Mouse (Mus musculus) CH12.LX (cell line): ENCODE results near the gene Aqp6. TPM values are rescaled to one million over a fixed set of nuclear protein-coding genes. Genes with fewer than 3 reads are reported as not detected.

Source experiments
- DNase-seq: peaks from one replicate; pipeline ENCODE4 v3.0.0-alpha.2; 2013; ENCODE audit errors: extremely low read depth
- H3K27ac ChIP-seq: 2 replicates; pipeline ENCODE4 v1.5.1; 2012; ENCODE audit warnings: low read depth, mild to moderate bottlenecking, control low read depth, moderate library complexity; ENCODE audit not compliant: insufficient read depth
- H3K27me3 ChIP-seq: replicated peaks from 2 replicates; pipeline ENCODE3; 2012; ENCODE audit warnings: inconsistent platforms
- H3K36me3 ChIP-seq, 2 experiments: replicated peaks in 1 of 2; 2 replicates each; pipeline versions ENCODE3 to v1.6.1; 2012; ENCODE audit warnings: inconsistent platforms in 1 of 2, low read length in 1 of 2, mild to moderate bottlenecking in 1 of 2, mixed read lengths in 1 of 2, moderate library complexity in 1 of 2; ENCODE audit not compliant: control insufficient read depth in 1 of 2, insufficient read depth in 1 of 2
- H3K4me1 ChIP-seq, 2 experiments: 2 replicates each; pipeline ENCODE4 v1.6.1; 2012; ENCODE audit warnings: inconsistent platforms in 1 of 2, moderate library complexity in 1 of 2; ENCODE audit not compliant: insufficient read depth in 2 of 2, control insufficient read depth in 1 of 2
- H3K4me2 ChIP-seq: 2 replicates; pipeline ENCODE4 v1.6.1; 2012; ENCODE audit warnings: low read depth, mild to moderate bottlenecking, control low read depth; ENCODE audit not compliant: poor library complexity, insufficient read depth, severe bottlenecking
- H3K4me3 ChIP-seq, 3 experiments: fragments of 150-350 bp in 1 of 3; sonication (generic) in 1 of 3; replicated peaks in 1 of 3; 2 replicates each; pipeline versions ENCODE3 to v1.5.1; 2011 to 2012; ENCODE audit warnings: low read depth in 2 of 3, low read length in 2 of 3, mild to moderate bottlenecking in 2 of 3, moderate library complexity in 2 of 3, control low read depth in 1 of 3, improper control_type of control experiment in 1 of 3, inconsistent platforms in 1 of 3, mixed read lengths in 1 of 3; ENCODE audit not compliant: poor library complexity in 1 of 3
- H3K79me2 ChIP-seq: replicated peaks from 2 replicates; pipeline ENCODE4 v1.6.1; 2012; ENCODE audit warnings: mild to moderate bottlenecking, moderate library complexity; ENCODE audit not compliant: control insufficient read depth, poor library complexity, insufficient read depth, severe bottlenecking; ENCODE audit errors: extremely low read depth
- H3K9ac ChIP-seq: 2 replicates; pipeline ENCODE4 v1.6.1; 2012; ENCODE audit warnings: low read depth, mild to moderate bottlenecking, control low read depth, moderate library complexity; ENCODE audit not compliant: insufficient read depth
- H3K9me3 ChIP-seq: replicated peaks from 2 replicates; pipeline ENCODE3; 2012; ENCODE audit warnings: low read length, inconsistent platforms, mixed read lengths
- CHD1 ChIP-seq: IDR thresholded peaks from 2 replicates; pipeline ENCODE4 v1.6.1; 2012; ENCODE audit warnings: low read depth, low read length, improper control_type of control experiment, inconsistent platforms
- CHD2 ChIP-seq: IDR thresholded peaks from 2 replicates; pipeline ENCODE4 v1.6.1; 2011; ENCODE audit warnings: low read length, improper control_type of control experiment
- CTCF ChIP-seq, 2 experiments: IDR thresholded peaks in 1 of 2; conservative IDR thresholded peaks in 1 of 2; 2 replicates each; pipeline ENCODE4 v1.5.1; 2011 to 2012; ENCODE audit warnings: low read depth in 2 of 2, low read length in 2 of 2, improper control_type of control experiment in 1 of 2, inconsistent platforms in 1 of 2, mild to moderate bottlenecking in 1 of 2, moderate library complexity in 1 of 2
- E2F4 ChIP-seq: IDR thresholded peaks from 2 replicates; pipeline ENCODE4 v1.6.1; 2011; ENCODE audit warnings: low read depth, low read length, improper control_type of control experiment; ENCODE audit not compliant: insufficient replicate concordance
- ETS1 ChIP-seq: conservative IDR thresholded peaks from 2 replicates; pipeline ENCODE4 v1.6.1; 2012; ENCODE audit warnings: low read depth, mild to moderate bottlenecking, inconsistent platforms, low read length, improper control_type of control experiment, moderate library complexity
- IRF4 ChIP-seq: IDR thresholded peaks from 2 replicates; pipeline ENCODE4 v1.6.1; 2014; ENCODE audit warnings: low read depth, mild to moderate bottlenecking, inconsistent platforms, low read length, improper control_type of control experiment
- MXI1 ChIP-seq: IDR thresholded peaks from 2 replicates; pipeline ENCODE4 v1.6.1; 2011; ENCODE audit warnings: mild to moderate bottlenecking, low read depth, low read length, improper control_type of control experiment
- RAD21 ChIP-seq: IDR thresholded peaks from 2 replicates; pipeline ENCODE4 v1.6.1; 2011; ENCODE audit warnings: low read depth, mild to moderate bottlenecking, low read length, improper control_type of control experiment, moderate library complexity
- UBTF ChIP-seq: IDR thresholded peaks from 2 replicates; pipeline ENCODE4 v1.6.1; 2012; ENCODE audit warnings: low read depth, mild to moderate bottlenecking, inconsistent platforms, low read length, improper control_type of control experiment, moderate library complexity
- dilution Hi-C: fragments of 300-500 bp; cut with MboI; formaldehyde crosslinking; loops from 2 replicates; pipeline ENCODE4 v1.14.3; 2020; ENCODE audit warnings: low sequenced_read_pairs; ENCODE audit not compliant: extremely low pct_unique_long_range_greater_than_20kb, extremely low pct_ligation_motif_present
- in situ Hi-C: fragments of 300-500 bp; cut with MboI; formaldehyde crosslinking; loops from 3 replicates; pipeline ENCODE4 v1.14.3; 2019; ENCODE audit warnings: low sequenced_read_pairs, low pct_ligation_motif_present, low pct_unique_long_range_greater_than_20kb, mixed read lengths
- polyA plus RNA-seq: library from polyadenylated mRNA; unstranded; fragments of >175 nt; gene quantifications from 2 replicates; pipeline ENCODE4 v1.2.1, GENCODE M21; 2012; ENCODE audit warnings: low read depth; ENCODE audit not compliant: insufficient read length
- total RNA-seq, 2 experiments: library from RNA; depleted of rRNA; stranded (reverse); fragments of 300-350 nt in 1 of 2; fragments of >200 nt in 1 of 2; gene quantifications; 2 replicates each; pipeline ENCODE4 v1.2.3; 2012 to 2014

The Aqp6 gene
- total and polyA plus RNA-seq, 3 experiments: not detected

DNA sequence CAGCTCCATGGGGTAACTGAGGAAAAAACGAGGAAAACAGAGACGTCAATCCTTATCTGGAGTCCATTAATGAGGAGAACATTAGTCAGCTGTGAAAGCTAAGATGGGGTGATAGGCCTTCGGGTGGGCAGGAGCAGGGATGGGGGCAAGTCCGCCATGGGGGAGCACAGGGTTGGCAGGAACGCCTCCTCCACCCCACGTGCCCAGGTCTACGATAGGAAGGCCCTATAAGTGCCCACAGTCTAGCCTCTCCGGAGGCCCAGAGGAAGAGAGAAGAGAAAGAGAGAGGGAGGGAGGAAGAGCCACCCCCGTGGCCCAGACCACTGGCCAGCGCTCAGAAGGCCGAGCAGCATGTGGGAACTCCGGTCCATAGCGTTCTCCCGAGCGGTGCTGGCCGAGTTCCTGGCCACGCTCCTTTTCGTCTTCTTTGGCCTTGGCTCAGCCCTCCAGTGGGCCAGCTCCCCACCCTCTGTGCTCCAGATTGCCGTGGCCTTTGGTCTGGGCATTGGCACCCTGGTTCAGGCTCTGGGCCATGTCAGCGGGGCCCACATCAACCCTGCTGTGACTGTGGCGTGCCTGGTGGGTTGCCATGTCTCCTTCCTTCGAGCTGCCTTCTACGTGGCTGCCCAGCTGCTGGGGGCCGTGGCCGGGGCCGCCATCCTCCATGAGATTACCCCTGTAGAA, 22.3 kb upstream of the Aqp6 start, which contains the start of gene Aqp2:
TSS of gene Aqp2 (plus strand) at position 254 of the 684 bp plus-strand sequence.
- TF ChIP-seq CHD1: no peak
- no peak for TF ChIP-seq MXI1
- no peak for TF ChIP-seq IRF4
- TF ChIP-seq RAD21: no peak
- TF ChIP-seq ETS1: no peak
- no peak for TF ChIP-seq UBTF
- no peak within 1 kb of the TSS for H3K4me3 ChIP-seq
- H3K9me3 ChIP-seq: peaks cover 5% of the 10 kb centered on the region
- no peak within 1 kb of the TSS for H3K4me2 ChIP-seq
- no peak within 1 kb of the TSS for H3K27ac ChIP-seq
- peaks cover 92% of the 10 kb centered on the region for H3K27me3 ChIP-seq
- dilution Hi-C loops: no loop called here
- in situ Hi-C loops: no loop called here
- no peaks in the 10 kb centered on the region for H3K36me3 ChIP-seq
- no peak for DNase-seq
- H3K9ac ChIP-seq: no peak within 1 kb of the TSS
- H3K79me2 ChIP-seq: no peaks in the 10 kb centered on the region
- no peaks in the 10 kb centered on the region for H3K4me1 ChIP-seq

- no peaks in the 10 kb centered on the region for H3K79me2 ChIP-seq
- H3K4me3 ChIP-seq: no peak overlapping the region
- no peak overlapping the region for H3K27ac ChIP-seq
- dilution Hi-C loops: no loop called here
- TF ChIP-seq CHD2: no peak
- no peak for TF ChIP-seq E2F4
- no peak for TF ChIP-seq CTCF (conservative IDR thresholded peaks at IDR 0.05 in 1 of 2, IDR thresholded peaks at IDR 0.05 in 1 of 2; ENCODE audit: low read depth in 2 of 2, low read length in 2 of 2)
- H3K27me3 ChIP-seq: peaks cover 93% of the 10 kb centered on the region
- H3K4me2 ChIP-seq: no peak overlapping the region
- no peak for DNase-seq
- no peak overlapping the region for H3K9ac ChIP-seq
- H3K4me1 ChIP-seq: peaks cover 3 to 6% of the 10 kb centered on the region in 2 experiments; a peak in 2 of 4 replicates
- in situ Hi-C loops: no loop called here
- H3K36me3 ChIP-seq: no peaks in the 10 kb centered on the region
- H3K9me3 ChIP-seq: peaks cover 9% of the 10 kb centered on the region
Observed at GRCm38 (mm10) chr15:99583463-99584344, 17.5 kb upstream of the Aqp6 start.
